Mouse (Mus musculus) forebrain, embryonic 16.5 days (tissue): Measurements from ENCODE around the gene Wdr83os. TPM values are rescaled to one million over a fixed set of nuclear protein-coding genes. Genes with fewer than 3 reads are reported as not detected.

Experiments
- ATAC-seq: fragments of 200-750 bp; cut with Nextera tagmentation; 2 replicates; pipeline ENCODE4 v1.8.0; 2017; ENCODE audit warnings: mild to moderate bottlenecking, moderate library complexity
- H3K27ac ChIP-seq: fragments of 300-500 bp; sonication (generic); 2 replicates; pipeline ENCODE4 v1.5.1; 2014; ENCODE audit warnings: low read length, control low read depth
- H3K27me3 ChIP-seq: fragments of 300-500 bp; sonication (generic); replicated peaks from 2 replicates; pipeline ENCODE4 v1.6.1; 2014; ENCODE audit warnings: low read length; ENCODE audit not compliant: control insufficient read depth, insufficient read depth
- H3K36me3 ChIP-seq: fragments of 300-500 bp; sonication (generic); 2 replicates; pipeline ENCODE4 v1.6.1; 2014; ENCODE audit not compliant: control insufficient read depth, insufficient read depth
- H3K4me1 ChIP-seq: fragments of 300-500 bp; sonication (generic); replicated peaks from 2 replicates; pipeline ENCODE4 v1.6.1; 2014; ENCODE audit warnings: low read length; ENCODE audit not compliant: control insufficient read depth, insufficient read depth
- H3K4me2 ChIP-seq: fragments of 300-500 bp; sonication (generic); 2 replicates; pipeline ENCODE4 v1.6.1; 2014; ENCODE audit warnings: mild to moderate bottlenecking, low read length, control low read depth
- H3K4me3 ChIP-seq: fragments of 300-500 bp; sonication (generic); replicated peaks from 2 replicates; pipeline ENCODE4 v1.5.1; 2014; ENCODE audit warnings: mild to moderate bottlenecking, low read length, control low read depth
- H3K9ac ChIP-seq: fragments of 300-500 bp; sonication (generic); replicated peaks from 2 replicates; pipeline ENCODE4 v1.6.1; 2014; ENCODE audit warnings: low read depth, low read length, control low read depth
- H3K9me3 ChIP-seq: fragments of 300-500 bp; sonication (generic); 2 replicates; pipeline ENCODE4 v1.6.1; 2016; ENCODE audit warnings: low read length; ENCODE audit not compliant: control insufficient read depth
- WGBS: fragments of 180-500 bp; shearing (Covaris S2); extraction: QIAGEN DNeasy Blood & Tissue Kit; methylation state at CpG from one replicate; pipeline ENCODE4 v1.1.7; 2014; 5-methylcytosine and 5-hydroxymethylcytosine counted together
- polyA plus RNA-seq: library from polyadenylated mRNA; unstranded; fragments of >200 nt; fragmentation: Nextera tagmentation; extraction: Ambion mirVana; gene quantifications from 2 replicates; pipeline ENCODE4 v1.2.1, GENCODE M21; 2015

Gene Wdr83os
- polyA plus RNA-seq, 1 experiment from 2014 or later, result 133 TPM

DNA sequence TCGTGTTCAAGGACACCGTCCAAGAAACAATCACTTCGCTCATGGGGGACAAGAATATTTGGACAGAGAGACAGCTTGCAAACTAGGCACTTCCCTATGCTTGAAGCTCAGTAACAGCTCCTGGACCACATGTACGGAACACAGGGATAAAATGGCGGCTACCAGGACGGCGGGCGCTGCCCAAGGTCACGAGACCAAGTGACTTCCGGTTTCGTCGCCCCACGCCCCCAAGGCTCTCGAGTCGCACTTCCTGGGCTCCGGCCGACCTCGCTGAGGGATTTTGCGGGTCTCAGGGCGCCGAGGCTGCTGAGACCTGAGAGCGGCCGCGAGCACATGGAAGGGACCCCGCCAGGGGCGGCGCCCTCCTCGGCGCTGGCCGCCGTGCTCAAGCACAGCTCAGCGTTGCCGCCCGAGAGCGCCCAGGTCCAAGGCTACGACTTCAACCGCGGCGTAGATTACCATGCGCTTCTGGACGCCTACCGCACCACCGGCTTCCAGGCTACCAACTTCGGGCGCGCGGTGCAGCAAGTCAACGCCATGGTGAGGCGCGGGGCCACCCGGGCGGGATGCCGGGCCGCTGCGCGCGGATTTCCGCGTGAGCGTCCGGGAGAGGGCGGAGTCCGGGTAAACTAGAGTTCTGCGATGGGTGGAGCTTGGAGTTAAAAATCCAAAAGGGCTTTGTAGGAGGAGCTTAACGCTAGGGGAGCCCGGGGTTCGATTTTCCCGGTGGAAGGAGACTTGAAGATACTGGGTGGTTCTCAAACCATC is 8.8 kb upstream of the Wdr83os start, which contains the start of gene Dhps:
Gene Dhps, plus strand, starts transcription at position 244 of the 768 bp plus-strand sequence.
- peak within 1 kb of the TSS; percentile 92 for H3K4me3 ChIP-seq
- peaks cover 16% of the 10 kb centered on the region for H3K4me1 ChIP-seq
- no peaks in the 10 kb centered on the region for H3K9me3 ChIP-seq
- H3K27me3 ChIP-seq, result no peaks in the 10 kb centered on the region
- peak within 1 kb of the TSS; percentile 63 for H3K4me2 ChIP-seq
- peaks cover 18% of the 10 kb centered on the region for H3K36me3 ChIP-seq
- peak; percentile 92 for ATAC-seq
- WGBS, result under 1% methylated on average over 68 of the region's 68 CpGs
- peak within 1 kb of the TSS; percentile 95 for H3K27ac ChIP-seq
- H3K9ac ChIP-seq, result peak within 1 kb of the TSS; percentile 88

- peak overlapping the region; percentile 95 for H3K27ac ChIP-seq
- H3K9ac ChIP-seq, result peak overlapping the region; percentile 88
- H3K9me3 ChIP-seq, result no peaks in the 10 kb centered on the region
- H3K4me3 ChIP-seq, result peak overlapping the region; percentile 92
- no peaks in the 10 kb centered on the region for H3K27me3 ChIP-seq
- H3K4me2 ChIP-seq, result peak overlapping the region; percentile 63
- peaks cover 16% of the 10 kb centered on the region for H3K4me1 ChIP-seq
- no peak for ATAC-seq
- peaks cover 18% of the 10 kb centered on the region for H3K36me3 ChIP-seq
- WGBS, result 44% methylated on average over 9 of the region's 9 CpGs
These were observed 8.1 kb upstream of the Wdr83os start for GRCm38 (mm10) chr8:85072364-85072929.

- WGBS, result 94% methylated on average over 15 of the region's 15 CpGs
- H3K27ac ChIP-seq, result no peak overlapping the region
- H3K4me2 ChIP-seq, result no peak overlapping the region
- H3K27me3 ChIP-seq, result no peaks in the 10 kb centered on the region
- no peak overlapping the region for H3K4me3 ChIP-seq
- no peak overlapping the region for H3K9ac ChIP-seq
- H3K4me1 ChIP-seq, result peaks cover 16% of the 10 kb centered on the region
- ATAC-seq, result no peak
- H3K9me3 ChIP-seq, result no peaks in the 10 kb centered on the region
- H3K36me3 ChIP-seq, result peaks cover 18% of the 10 kb centered on the region
These were observed 7.4 kb upstream of the Wdr83os start for GRCm38 (mm10) chr8:85073041-85073612.

DNA sequence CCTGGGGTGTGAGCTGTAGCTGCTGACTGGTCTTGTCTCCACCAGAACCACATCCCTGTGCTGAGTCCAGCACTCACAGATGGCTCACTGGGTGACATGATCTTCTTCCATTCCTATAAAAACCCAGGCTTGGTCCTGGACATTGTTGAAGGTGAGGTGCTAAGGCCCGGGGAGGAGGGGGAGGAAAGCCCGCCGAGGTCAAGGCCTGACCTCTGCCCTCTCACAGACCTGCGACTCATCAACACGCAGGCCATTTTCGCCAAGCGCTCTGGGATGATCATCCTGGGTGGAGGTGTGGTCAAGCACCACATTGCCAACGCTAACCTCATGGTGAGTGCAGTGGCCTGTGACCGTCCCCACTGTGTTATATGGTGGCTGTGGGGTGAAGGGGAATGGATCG is 6.4 kb upstream of the Wdr83os start:
- no peak for ATAC-seq
- no peak overlapping the region for H3K4me3 ChIP-seq
- 90% methylated on average over 10 of the region's 10 CpGs for WGBS

GRCm38 (mm10) chr8:85074617-85075016 is 5.9 kb upstream of the Wdr83os start:
- Histone ChIP-seq H3K9ac (no peak overlapping the region), H3K27me3 (no peaks in the 10 kb centered on the region), H3K4me3 (no peak overlapping the region), H3K9me3 (no peaks in the 10 kb centered on the region), H3K4me2 (no peak overlapping the region), H3K36me3 (peaks cover 20% of the 10 kb centered on the region), H3K4me1 (peaks cover 20% of the 10 kb centered on the region), H3K27ac (no peak overlapping the region)
- no peak for ATAC-seq
- 92% methylated on average over 10 of the region's 10 CpGs for WGBS

More for the DNA sequence above, 6.4 kb upstream of the Wdr83os start:
- Histone ChIP-seq H3K9me3 (no peaks in the 10 kb centered on the region), H3K27ac (no peak overlapping the region), H3K36me3 (peaks cover 20% of the 10 kb centered on the region), H3K4me1 (peaks cover 16% of the 10 kb centered on the region), H3K27me3 (no peaks in the 10 kb centered on the region), H3K9ac (no peak overlapping the region), H3K4me2 (no peak overlapping the region)

- WGBS, result 82% methylated on average over 9 of the region's 9 CpGs
- Histone ChIP-seq H3K27me3 (no peaks in the 10 kb centered on the region), H3K4me1 (peaks cover 20% of the 10 kb centered on the region), H3K36me3 (peaks cover 20% of the 10 kb centered on the region), H3K4me3 (no peak overlapping the region), H3K4me2 (no peak overlapping the region), H3K9ac (no peak overlapping the region), H3K9me3 (no peaks in the 10 kb centered on the region), H3K27ac (no peak overlapping the region)
- no peak for ATAC-seq
These were observed 4.5 kb upstream of the Wdr83os start for GRCm38 (mm10) chr8:85076001-85076400.

GRCm38 (mm10) chr8:85076993-85077392 is 3.5 kb upstream of the Wdr83os start:
- Histone ChIP-seq H3K4me1 (peaks cover 27% of the 10 kb centered on the region), H3K36me3 (peaks cover 20% of the 10 kb centered on the region), H3K9ac (no peak overlapping the region), H3K27me3 (no peaks in the 10 kb centered on the region), H3K4me3 (no peak overlapping the region), H3K27ac (no peak overlapping the region), H3K9me3 (no peaks in the 10 kb centered on the region), H3K4me2 (no peak overlapping the region)
- ATAC-seq, result peak; percentile 57
- WGBS, result 0% methylated on average over 2 of the region's 2 CpGs

- Histone ChIP-seq H3K27ac (no peak overlapping the region), H3K9me3 (no peaks in the 10 kb centered on the region), H3K36me3 (peaks cover 12% of the 10 kb centered on the region), H3K4me2 (peak overlapping the region; percentile 71), H3K27me3 (no peaks in the 10 kb centered on the region), H3K4me3 (peak overlapping the region; percentile 57), H3K9ac (peak overlapping the region; percentile 81), H3K4me1 (peaks cover 34% of the 10 kb centered on the region)
- no peak for ATAC-seq
- WGBS, result 1% methylated on average over 25 of the region's 25 CpGs
These were observed 367 bp upstream of the Wdr83os start for GRCm38 (mm10) chr8:85080214-85080531.

DNA sequence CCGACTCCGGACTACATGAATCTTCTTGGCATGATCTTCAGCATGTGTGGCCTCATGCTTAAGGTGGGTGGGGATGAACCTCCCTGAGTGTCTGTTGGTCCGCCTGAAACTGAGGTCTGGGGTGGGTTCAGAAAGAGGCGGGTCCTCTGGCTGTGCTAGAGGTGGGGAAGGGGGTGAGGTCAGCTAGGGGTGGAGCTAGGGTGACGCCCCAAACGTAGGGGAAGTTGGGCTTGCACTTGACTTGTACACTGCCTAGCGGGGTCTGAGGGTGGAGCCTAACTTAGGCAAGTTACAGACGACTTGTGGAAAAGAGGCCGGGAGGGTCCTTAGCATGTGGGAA is 646 bp downstream of the Wdr83os start, which contains the start of gene Wdr83:
Gene Wdr83, minus strand, starts transcription at position 91 of the 340 bp plus-strand sequence.
- peak within 1 kb of the TSS; percentile 81 for H3K9ac ChIP-seq
- peak within 1 kb of the TSS; percentile 57 for H3K4me3 ChIP-seq
- peaks cover 7% of the 10 kb centered on the region for H3K36me3 ChIP-seq
- H3K4me2 ChIP-seq, result peak within 1 kb of the TSS; percentile 71
- H3K4me1 ChIP-seq, result peaks cover 34% of the 10 kb centered on the region
- H3K27me3 ChIP-seq, result no peaks in the 10 kb centered on the region
- 0 out of 2 replicates have a peak within 1 kb of the TSS, but pooled peaks have one; percentile 12 for H3K27ac ChIP-seq
- no peaks in the 10 kb centered on the region for H3K9me3 ChIP-seq
- peak; percentile 30 for ATAC-seq
- 2% methylated on average over 9 of the region's 9 CpGs for WGBS
